Mouse (Mus musculus) forebrain, embryonic 10.5 days (tissue): ENCODE measurements around the gene Ihh. TPM values are rescaled to one million over a fixed set of nuclear protein-coding genes. Genes with fewer than 3 reads are reported as not detected.

Experiments
- DNase-seq: peaks from one replicate; pipeline ENCODE4 v3.0.0-alpha.2; 2017; ENCODE audit warnings: low spot score; ENCODE audit errors: extremely low spot score
- H3K27ac ChIP-seq: fragments of 300-500 bp; sonication (generic); 2 replicates; pipeline ENCODE4 v1.5.1; 2016; ENCODE audit warnings: mild to moderate bottlenecking
- H3K27me3 ChIP-seq: fragments of 300-500 bp; sonication (generic); 2 replicates; pipeline ENCODE4 v1.6.1; 2016; ENCODE audit warnings: mild to moderate bottlenecking; ENCODE audit not compliant: poor library complexity, severe bottlenecking
- H3K36me3 ChIP-seq: fragments of 300-500 bp; sonication (generic); replicated peaks from 2 replicates; pipeline ENCODE4 v1.6.1; 2016; ENCODE audit warnings: mild to moderate bottlenecking, moderate library complexity
- H3K4me1 ChIP-seq: fragments of 300-500 bp; sonication (generic); 2 replicates; pipeline ENCODE4 v1.6.1; 2016
- H3K4me3 ChIP-seq: fragments of 300-500 bp; sonication (generic); 2 replicates; pipeline ENCODE4 v1.5.1; 2016; ENCODE audit warnings: mild to moderate bottlenecking, moderate library complexity
- H3K9me3 ChIP-seq: fragments of 300-500 bp; sonication (generic); 2 replicates; pipeline ENCODE4 v1.6.1; 2016; ENCODE audit warnings: mild to moderate bottlenecking, moderate library complexity
- WGBS: fragments of 180-500 bp; shearing (Covaris S2); methylation state at CpG from one replicate; pipeline ENCODE4 v1.1.7; 2016; 5-methylcytosine and 5-hydroxymethylcytosine counted together
- polyA plus RNA-seq: library from polyadenylated mRNA; unstranded; fragments of >200 nt; fragmentation: Nextera tagmentation; extraction: Ambion mirVana; gene quantifications from 2 replicates; pipeline ENCODE4 v1.2.1, GENCODE M21; 2016

The Ihh gene
- polyA plus RNA-seq = 0.10 TPM in 1 of 2 replicates, not detected in the other

GRCm38 (mm10) chr1:74951556-74952210, at the start of gene Ihh:
Gene Ihh, minus strand, starts transcription at chr1:74951672.
- H3K9me3 ChIP-seq = no peaks in the 10 kb centered on the region
- peaks cover 45% of the 10 kb centered on the region for H3K4me1 ChIP-seq
- peaks cover 99% of the 10 kb centered on the region for H3K27me3 ChIP-seq
- no peak within 1 kb of the TSS for H3K27ac ChIP-seq
- DNase-seq = peak; percentile 27
- H3K4me3 ChIP-seq = peak within 1 kb of the TSS; percentile 50
- no peaks in the 10 kb centered on the region for H3K36me3 ChIP-seq
- WGBS = under 1% methylated on average over 41 of the region's 55 CpGs

GRCm38 (mm10) chr1:75001183-75001582, 49.7 kb upstream of the Ihh start:
- H3K36me3 ChIP-seq = no peaks in the 10 kb centered on the region
- no peak overlapping the region for H3K4me3 ChIP-seq
- H3K27ac ChIP-seq = no peak overlapping the region
- no peaks in the 10 kb centered on the region for H3K4me1 ChIP-seq
- no peaks in the 10 kb centered on the region for H3K9me3 ChIP-seq
- WGBS = 66% methylated on average over 6 of the region's 6 CpGs
- no peak for DNase-seq
- H3K27me3 ChIP-seq = no peaks in the 10 kb centered on the region

GRCm38 (mm10) chr1:75000496-75000895, 49.0 kb upstream of the Ihh start:
- Histone ChIP-seq H3K4me1 (no peaks in the 10 kb centered on the region), H3K27me3 (no peaks in the 10 kb centered on the region), H3K4me3 (no peak overlapping the region), H3K36me3 (no peaks in the 10 kb centered on the region), H3K9me3 (no peaks in the 10 kb centered on the region), H3K27ac (no peak overlapping the region)
- DNase-seq = peak; percentile 46
- WGBS = 0% methylated on average over 1 of the region's 1 CpGs

GRCm38 (mm10) chr1:74999173-74999572, 47.7 kb upstream of the Ihh start:
- H3K4me3 ChIP-seq = no peak overlapping the region
- H3K27me3 ChIP-seq = no peaks in the 10 kb centered on the region
- H3K9me3 ChIP-seq = no peaks in the 10 kb centered on the region
- 87% methylated on average over 5 of the region's 5 CpGs for WGBS
- no peaks in the 10 kb centered on the region for H3K36me3 ChIP-seq
- H3K27ac ChIP-seq = no peak overlapping the region
- DNase-seq = no peak
- no peaks in the 10 kb centered on the region for H3K4me1 ChIP-seq

GRCm38 (mm10) chr1:74997231-74997630, 45.8 kb upstream of the Ihh start:
- Histone ChIP-seq H3K9me3 (no peaks in the 10 kb centered on the region), H3K27ac (no peak overlapping the region), H3K27me3 (no peaks in the 10 kb centered on the region), H3K36me3 (no peaks in the 10 kb centered on the region), H3K4me3 (no peak overlapping the region), H3K4me1 (no peaks in the 10 kb centered on the region)
- 82% methylated on average over 2 of the region's 2 CpGs for WGBS
- no peak for DNase-seq

- no peak for DNase-seq
- no peak overlapping the region for H3K27ac ChIP-seq
Observed at GRCm38 (mm10) chr1:74977001-74977400, 25.5 kb upstream of the Ihh start.

GRCm38 (mm10) chr1:74975936-74976335, 24.5 kb upstream of the Ihh start:
- no peaks in the 10 kb centered on the region for H3K27me3 ChIP-seq
- H3K9me3 ChIP-seq = no peaks in the 10 kb centered on the region
- DNase-seq = no peak
- no peak overlapping the region for H3K27ac ChIP-seq
- H3K36me3 ChIP-seq = no peaks in the 10 kb centered on the region
- H3K4me3 ChIP-seq = no peak overlapping the region
- peaks cover 16% of the 10 kb centered on the region for H3K4me1 ChIP-seq
- 86% methylated on average over 1 of the region's 1 CpGs for WGBS

More at GRCm38 (mm10) chr1:74977001-74977400, 25.5 kb upstream of the Ihh start:
- Histone ChIP-seq H3K27me3 (no peaks in the 10 kb centered on the region), H3K4me1 (peaks cover 11% of the 10 kb centered on the region), H3K36me3 (no peaks in the 10 kb centered on the region), H3K4me3 (no peak overlapping the region), H3K9me3 (no peaks in the 10 kb centered on the region)
- WGBS = 84% methylated on average over 8 of the region's 8 CpGs

- DNase-seq = no peak
- no peaks in the 10 kb centered on the region for H3K9me3 ChIP-seq
- no peak overlapping the region for H3K27ac ChIP-seq
- H3K4me3 ChIP-seq = no peak overlapping the region
- H3K27me3 ChIP-seq = no peaks in the 10 kb centered on the region
- WGBS = 82% methylated on average over 6 of the region's 6 CpGs
- H3K4me1 ChIP-seq = peaks cover 12% of the 10 kb centered on the region
- no peaks in the 10 kb centered on the region for H3K36me3 ChIP-seq
Observed at GRCm38 (mm10) chr1:74973590-74973989, 22.1 kb upstream of the Ihh start.

GRCm38 (mm10) chr1:74971353-74972050, 20.0 kb upstream of the Ihh start:
- Histone ChIP-seq H3K27ac (no peak overlapping the region), H3K36me3 (no peaks in the 10 kb centered on the region), H3K4me3 (no peak overlapping the region), H3K9me3 (no peaks in the 10 kb centered on the region), H3K27me3 (no peaks in the 10 kb centered on the region), H3K4me1 (peaks cover 6% of the 10 kb centered on the region)
- DNase-seq = no peak
- 70% methylated on average over 4 of the region's 4 CpGs for WGBS

- no peaks in the 10 kb centered on the region for H3K36me3 ChIP-seq
- H3K27ac ChIP-seq = no peak overlapping the region
- no peaks in the 10 kb centered on the region for H3K9me3 ChIP-seq
- H3K4me1 ChIP-seq = peaks cover 15% of the 10 kb centered on the region
- WGBS = 80% methylated on average over 8 of the region's 8 CpGs
- no peak overlapping the region for H3K4me3 ChIP-seq
- DNase-seq = no peak
- peaks cover 17% of the 10 kb centered on the region; the same call in 1 of the 2 replicates for H3K27me3 ChIP-seq
Observed at GRCm38 (mm10) chr1:74967962-74968580, 16.6 kb upstream of the Ihh start.

GRCm38 (mm10) chr1:74964494-74965215, 13.2 kb upstream of the Ihh start:
- H3K4me3 ChIP-seq = peak overlapping the region; percentile 45
- peak overlapping the region; percentile 76 for H3K27ac ChIP-seq
- peak; percentile 72 for DNase-seq
- peaks cover 23% of the 10 kb centered on the region for H3K27me3 ChIP-seq
- no peaks in the 10 kb centered on the region for H3K9me3 ChIP-seq
- H3K4me1 ChIP-seq = peaks cover 10% of the 10 kb centered on the region
- no peaks in the 10 kb centered on the region for H3K36me3 ChIP-seq
- 17% methylated on average over 16 of the region's 16 CpGs for WGBS

- WGBS = 86% methylated on average over 5 of the region's 5 CpGs
- Histone ChIP-seq H3K9me3 (no peaks in the 10 kb centered on the region), H3K4me1 (peaks cover 10% of the 10 kb centered on the region), H3K36me3 (no peaks in the 10 kb centered on the region), H3K27me3 (peaks cover 37% of the 10 kb centered on the region), H3K4me3 (no peak overlapping the region), H3K27ac (no peak overlapping the region)
- DNase-seq = no peak
Observed at GRCm38 (mm10) chr1:74962853-74963227, 11.4 kb upstream of the Ihh start.
